Mouse (Mus musculus) liver, embryonic 13.5 days (tissue): Measurements from ENCODE around the gene Il12rb2. TPM values are rescaled to one million over a fixed set of nuclear protein-coding genes. Genes with fewer than 3 reads are reported as not detected.

Experiments
- ATAC-seq: fragments of 200-750 bp; cut with Nextera tagmentation; 2 replicates; pipeline ENCODE4 v1.8.0; 2017; ENCODE audit warnings: low read depth, mild to moderate bottlenecking, moderate number of reproducible peaks, moderate library complexity
- DNase-seq: peaks from one replicate; pipeline ENCODE4 v3.0.0; 2022
- H3K27ac ChIP-seq: fragments of 300-500 bp; sonication (generic); 2 replicates; pipeline ENCODE4 v1.5.1; 2015; ENCODE audit warnings: moderate library complexity, mild to moderate bottlenecking, inconsistent platforms
- H3K27me3 ChIP-seq: fragments of 300-500 bp; sonication (generic); 2 replicates; pipeline ENCODE4 v1.6.1; 2015; ENCODE audit warnings: mild to moderate bottlenecking, inconsistent platforms
- H3K36me3 ChIP-seq: fragments of 300-500 bp; sonication (generic); 2 replicates; pipeline ENCODE4 v1.6.1; 2015; ENCODE audit warnings: mild to moderate bottlenecking, inconsistent platforms
- H3K4me1 ChIP-seq: fragments of 300-500 bp; sonication (generic); replicated peaks from 2 replicates; pipeline ENCODE4 v1.6.1; 2015; ENCODE audit warnings: inconsistent platforms
- H3K4me2 ChIP-seq: fragments of 300-500 bp; sonication (generic); 2 replicates; pipeline ENCODE4 v1.6.1; 2015; ENCODE audit warnings: inconsistent platforms, mild to moderate bottlenecking, moderate library complexity
- H3K4me3 ChIP-seq: fragments of 300-500 bp; sonication (generic); replicated peaks from 2 replicates; pipeline ENCODE4 v1.5.1; 2015; ENCODE audit warnings: mild to moderate bottlenecking, inconsistent platforms
- H3K9ac ChIP-seq: fragments of 300-500 bp; sonication (generic); 2 replicates; pipeline ENCODE4 v1.6.1; 2015; ENCODE audit warnings: mild to moderate bottlenecking, inconsistent platforms
- H3K9me3 ChIP-seq: fragments of 300-500 bp; sonication (generic); replicated peaks from 2 replicates; pipeline ENCODE4 v1.6.1; 2016; ENCODE audit warnings: inconsistent platforms
- WGBS: fragments of 180-500 bp; shearing (Covaris S2); methylation state at CpG from one replicate; pipeline ENCODE4 v1.1.7; 2015; ENCODE audit not compliant: insufficient replicate concordance; 5-methylcytosine and 5-hydroxymethylcytosine counted together
- polyA plus RNA-seq: library from polyadenylated mRNA; unstranded; fragments of >200 nt; fragmentation: Nextera tagmentation; extraction: Ambion mirVana; gene quantifications from 2 replicates; pipeline ENCODE4 v1.2.1, GENCODE M21; 2015

Gene Il12rb2
- polyA plus RNA-seq, 1 experiment from 2014 or later = 0.10 TPM

GRCm38 (mm10) chr6:67264935-67265334, 111.1 kb downstream of the Il12rb2 start:
- H3K9ac ChIP-seq = 0 out of 2 replicates have a peak overlapping the region, but pooled peaks have one; percentile 81
- ATAC-seq = no peak
- peaks cover 22% of the 10 kb centered on the region for H3K4me1 ChIP-seq
- H3K9me3 ChIP-seq = no peaks in the 10 kb centered on the region
- no peaks in the 10 kb centered on the region for H3K27me3 ChIP-seq
- peaks cover under 1% of the 10 kb centered on the region; the same call in 1 of the 2 replicates for H3K36me3 ChIP-seq
- no peak for DNase-seq
- H3K4me2 ChIP-seq = peak overlapping the region; percentile 90
- 22% methylated on average over 7 of the region's 7 CpGs for WGBS
- H3K4me3 ChIP-seq = no peak overlapping the region
- H3K27ac ChIP-seq = peak overlapping the region; percentile 27; the same call in 1 of the 2 replicates

- Histone ChIP-seq H3K27ac (no peak overlapping the region), H3K36me3 (no peaks in the 10 kb centered on the region), H3K4me2 (no peak overlapping the region), H3K9ac (no peak overlapping the region), H3K9me3 (no peaks in the 10 kb centered on the region), H3K27me3 (peaks cover 6% of the 10 kb centered on the region; the same call in 1 of the 2 replicates), H3K4me3 (no peak overlapping the region), H3K4me1 (no peaks in the 10 kb centered on the region)
- DNase-seq (no peak), ATAC-seq (no peak)
- WGBS = 71% methylated on average over 4 of the region's 4 CpGs
Observed at GRCm38 (mm10) chr6:67251095-67251494, 124.9 kb downstream of the Il12rb2 start.

- DNase-seq = no peak
- no peaks in the 10 kb centered on the region for H3K9me3 ChIP-seq
- 64% methylated on average over 5 of the region's 5 CpGs for WGBS
Observed at GRCm38 (mm10) chr6:67244451-67244850, 131.5 kb downstream of the Il12rb2 start.

GRCm38 (mm10) chr6:67243765-67244420, 132.1 kb downstream of the Il12rb2 start:
- Histone ChIP-seq H3K27me3 (no peaks in the 10 kb centered on the region), H3K9ac (no peak overlapping the region), H3K4me1 (no peaks in the 10 kb centered on the region), H3K36me3 (no peaks in the 10 kb centered on the region), H3K27ac (no peak overlapping the region), H3K4me3 (no peak overlapping the region), H3K4me2 (no peak overlapping the region), H3K9me3 (no peaks in the 10 kb centered on the region)
- no peak for ATAC-seq
- no peak for DNase-seq
- WGBS = 72% methylated on average over 7 of the region's 7 CpGs

More at GRCm38 (mm10) chr6:67244451-67244850, 131.5 kb downstream of the Il12rb2 start:
- H3K27me3 ChIP-seq = no peaks in the 10 kb centered on the region
- H3K4me1 ChIP-seq = no peaks in the 10 kb centered on the region
- H3K4me2 ChIP-seq = no peak overlapping the region
- no peak overlapping the region for H3K27ac ChIP-seq
- H3K36me3 ChIP-seq = no peaks in the 10 kb centered on the region
- ATAC-seq = no peak
- no peak overlapping the region for H3K9ac ChIP-seq
- no peak overlapping the region for H3K4me3 ChIP-seq

Other genes starting within 250 kb of the Il12rb2 start
- gene Serbp1, start 138.0 kb downstream of the Il12rb2 start, polyA plus RNA-seq = 397 and 437 TPM in 2 replicates
- gene Il23r, start 115.7 kb upstream of the Il12rb2 start, polyA plus RNA-seq = not detected in 2 replicates
- gene Tacstd2, start 159.6 kb upstream of the Il12rb2 start, polyA plus RNA-seq = 0.58 and 0.68 TPM in 2 replicates